Mouse (Mus musculus) adrenal gland, adult 18-20 months (tissue): Measurements from ENCODE around the gene Gnb1l. TPM values are rescaled to one million over a fixed set of nuclear protein-coding genes. Genes with fewer than 3 reads are reported as not detected.

Source experiments
- DNase-seq, 2 experiments: peaks; one replicate each; pipeline ENCODE4 v3.0.0; 2021 to 2022; ENCODE audit warnings: low spot score in 2 of 2
- total RNA-seq, 2 experiments: library from RNA; stranded (reverse); gene quantifications; 1 replicate in 1 of 2; 2 replicates in 1 of 2; pipeline ENCODE4 v1.2.3; 2021

Gnb1l gene
- total RNA-seq, 2 experiments from 2014 or later: 4.0 to 5.4 TPM

- DNase-seq: no peak
These were observed 85.3 kb downstream of the Gnb1l start for GRCm38 (mm10) chr16:18583673-18584357.

GRCm38 (mm10) chr16:18584901-18585510, 86.5 kb downstream of the Gnb1l start:
- DNase-seq: no peak

GRCm38 (mm10) chr16:18585676-18586075, 87.2 kb downstream of the Gnb1l start:
- no peak for DNase-seq

GRCm38 (mm10) chr16:18586076-18586905, 87.8 kb downstream of the Gnb1l start:
- no peak for DNase-seq

- DNase-seq: no peak
These were observed 88.5 kb downstream of the Gnb1l start for GRCm38 (mm10) chr16:18586906-18587546.

- DNase-seq: no peak
These were observed 89.6 kb downstream of the Gnb1l start for GRCm38 (mm10) chr16:18587847-18588737.

GRCm38 (mm10) chr16:18588738-18589055, 90.2 kb downstream of the Gnb1l start:
- no peak for DNase-seq

GRCm38 (mm10) chr16:18589080-18589621, 90.6 kb downstream of the Gnb1l start:
- DNase-seq: no peak

GRCm38 (mm10) chr16:18589804-18590790, 91.6 kb downstream of the Gnb1l start, which contains the start of gene Tbx1:
Tbx1 (minus strand) TSS chr16:18590671.
- no peak for DNase-seq

- DNase-seq: no peak
These were observed 92.8 kb downstream of the Gnb1l start for GRCm38 (mm10) chr16:18591047-18592018.

GRCm38 (mm10) chr16:18593930-18594329, 95.4 kb downstream of the Gnb1l start:
- no peak for DNase-seq

GRCm38 (mm10) chr16:18596255-18596654, 97.7 kb downstream of the Gnb1l start:
- no peak for DNase-seq

GRCm38 (mm10) chr16:18598006-18598405, 99.5 kb downstream of the Gnb1l start:
- no peak for DNase-seq

- no peak for DNase-seq
These were observed 102.9 kb downstream of the Gnb1l start for GRCm38 (mm10) chr16:18601447-18601846.

- DNase-seq: no peak
These were observed 105.8 kb downstream of the Gnb1l start for GRCm38 (mm10) chr16:18604267-18604701.

- no peak for DNase-seq
These were observed 107.2 kb downstream of the Gnb1l start for GRCm38 (mm10) chr16:18605705-18606104.

- no peak for DNase-seq
These were observed 109.7 kb downstream of the Gnb1l start for GRCm38 (mm10) chr16:18608226-18608625.

- DNase-seq: no peak
These were observed 110.6 kb downstream of the Gnb1l start for GRCm38 (mm10) chr16:18609099-18609498.
